Mouse (Mus musculus): ENCODE measurements around the gene Ptpn3. TPM values are rescaled to one million over a fixed set of nuclear protein-coding genes. Genes with fewer than 3 reads are reported as not detected.

Gene Ptpn3
- polyA plus RNA-seq, 1 experiment from 2014 or later, result 3.4 TPM

- peaks cover 33% of the 10 kb centered on the region for H3K27me3 ChIP-seq (ENCODE audit: control insufficient read depth, insufficient read depth, low read length)
- ATAC-seq (ENCODE audit: low FRiP score), result no peak
Observed at GRCm38 (mm10) chr4:57300469-57301409, 898 bp downstream of the Ptpn3 start.

DNA sequence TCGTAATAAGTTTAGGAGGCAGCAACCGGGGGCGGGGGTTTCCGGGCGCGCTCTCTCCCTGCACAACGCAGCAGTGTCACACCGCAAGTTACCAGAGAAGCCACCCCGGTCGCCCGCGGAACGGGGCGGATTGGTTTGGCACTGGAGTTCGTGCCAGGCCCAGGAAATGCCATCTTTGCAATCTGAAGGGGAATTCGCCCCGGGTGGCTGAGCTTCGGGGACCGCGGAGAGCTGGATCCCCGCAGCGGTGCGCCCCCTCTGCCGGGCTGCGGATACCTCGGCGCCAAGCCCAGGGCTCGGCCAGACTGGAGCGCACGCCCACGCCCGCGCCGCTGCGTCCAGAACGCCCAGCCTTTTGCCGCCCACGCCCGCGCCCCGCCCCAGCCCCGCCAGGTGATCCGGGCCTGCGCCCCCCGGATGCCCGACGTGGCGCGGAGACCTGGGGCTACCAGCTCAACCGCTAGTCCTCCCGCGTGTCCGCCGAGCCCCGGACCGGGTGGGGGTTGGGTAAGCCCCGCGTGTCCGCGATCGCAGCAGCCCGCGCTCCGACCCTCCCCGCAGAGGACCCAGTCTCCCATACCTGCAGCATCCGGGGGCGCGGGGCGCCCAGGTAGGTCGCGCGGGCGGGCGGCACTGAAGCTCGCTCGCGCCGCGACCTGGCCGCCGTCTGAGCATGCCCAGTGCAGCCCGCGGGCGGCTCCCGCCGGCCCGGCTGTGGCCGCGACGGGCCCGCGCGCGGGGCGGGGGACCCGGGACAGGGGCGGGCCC, 1.8 kb downstream of the Ptpn3 start:
- Histone ChIP-seq H3K27me3 (ENCODE audit: control insufficient read depth, insufficient read depth, low read length) (peaks cover 33% of the 10 kb centered on the region), H3K4me2 (replicated peaks; ENCODE audit: low read depth, low read length) (peak overlapping the region; percentile 98), H3K9me3 (ENCODE audit: control insufficient read depth, low read length) (no peaks in the 10 kb centered on the region), H3K4me1 (replicated peaks; ENCODE audit: control insufficient read depth, insufficient read depth, low read length) (peaks cover 2% of the 10 kb centered on the region; the same call in 1 of the 2 replicates), H3K27ac (ENCODE audit: low read depth, low read length) (no peak overlapping the region), H3K9ac (ENCODE audit: low read depth, low read length) (peak overlapping the region; percentile 73), H3K36me3 (ENCODE audit: control insufficient read depth, insufficient read depth, low read length) (no peaks in the 10 kb centered on the region), H3K4me3 (ENCODE audit: low read depth, low read length) (peak overlapping the region; percentile 77)
- under 1% methylated on average over 64 of the region's 97 CpGs for WGBS
- peak; percentile 46; the same call in 1 of the 2 replicates for ATAC-seq (ENCODE audit: low FRiP score)
- peak; percentile 62 for DNase-seq (ENCODE audit: low spot score)

More at GRCm38 (mm10) chr4:57300469-57301409, 898 bp downstream of the Ptpn3 start:
- no peaks in the 10 kb centered on the region for H3K36me3 ChIP-seq (ENCODE audit: control insufficient read depth, insufficient read depth, low read length)
- under 1% methylated on average over 34 of the region's 37 CpGs for WGBS
- peak; percentile 65 for DNase-seq (ENCODE audit: low spot score)
- H3K4me3 ChIP-seq (ENCODE audit: low read depth, low read length), result peak overlapping the region; percentile 77
- 0 out of 2 replicates have a peak overlapping the region, but pooled peaks have one; percentile 73 for H3K9ac ChIP-seq (ENCODE audit: low read depth, low read length)
- H3K4me2 ChIP-seq (replicated peaks; ENCODE audit: low read depth, low read length), result peak overlapping the region; percentile 98
- H3K27ac ChIP-seq (ENCODE audit: low read depth, low read length), result no peak overlapping the region
- H3K4me1 ChIP-seq (replicated peaks; ENCODE audit: control insufficient read depth, insufficient read depth, low read length), result peaks cover 2% of the 10 kb centered on the region; the same call in 1 of the 2 replicates
- H3K9me3 ChIP-seq (ENCODE audit: control insufficient read depth, low read length), result no peaks in the 10 kb centered on the region

DNA sequence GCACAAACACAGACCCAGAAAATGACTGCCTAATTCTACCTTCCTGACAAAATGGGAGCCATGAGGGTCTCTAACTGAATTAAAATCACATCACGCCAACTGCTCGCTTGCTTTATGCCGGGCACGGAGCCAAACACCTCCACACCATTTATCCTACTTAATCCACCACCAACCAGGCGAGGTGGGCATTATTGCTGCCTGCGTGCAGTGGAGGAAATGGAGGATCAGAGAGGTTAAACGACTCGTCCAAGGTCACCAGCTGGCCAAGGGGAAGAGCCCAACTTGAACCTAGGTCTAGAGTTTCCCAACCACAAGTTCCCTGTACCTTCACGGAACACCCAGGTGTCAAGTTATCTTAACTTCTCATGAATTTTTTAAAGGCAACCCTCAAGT, 2.3 kb downstream of the Ptpn3 start:
- DNase-seq (ENCODE audit: low spot score) (peak; percentile 49), ATAC-seq (ENCODE audit: low FRiP score) (no peak)
- Histone ChIP-seq H3K4me1 (replicated peaks; ENCODE audit: control insufficient read depth, insufficient read depth, low read length) (peaks cover 2% of the 10 kb centered on the region; the same call in 1 of the 2 replicates), H3K9ac (ENCODE audit: low read depth, low read length) (no peak overlapping the region; the same call in 1 of the 2 replicates), H3K4me3 (ENCODE audit: low read depth, low read length) (peak overlapping the region; percentile 77), H3K27me3 (ENCODE audit: control insufficient read depth, insufficient read depth, low read length) (peaks cover 33% of the 10 kb centered on the region), H3K9me3 (ENCODE audit: control insufficient read depth, low read length) (no peaks in the 10 kb centered on the region), H3K4me2 (replicated peaks; ENCODE audit: low read depth, low read length) (peak overlapping the region; percentile 98), H3K36me3 (ENCODE audit: control insufficient read depth, insufficient read depth, low read length) (no peaks in the 10 kb centered on the region), H3K27ac (ENCODE audit: low read depth, low read length) (no peak overlapping the region)
- 2% methylated on average over 9 of the region's 9 CpGs for WGBS

GRCm38 (mm10) chr4:57298181-57298580, 3.5 kb downstream of the Ptpn3 start:
- no peaks in the 10 kb centered on the region for H3K36me3 ChIP-seq (ENCODE audit: control insufficient read depth, insufficient read depth, low read length)
- 75% methylated on average over 4 of the region's 4 CpGs for WGBS
- H3K9ac ChIP-seq (ENCODE audit: low read depth, low read length), result no peak overlapping the region
- H3K4me2 ChIP-seq (replicated peaks; ENCODE audit: low read depth, low read length), result no peak overlapping the region
- DNase-seq (ENCODE audit: low spot score) (no peak), ATAC-seq (ENCODE audit: low FRiP score) (no peak)
- H3K27ac ChIP-seq (ENCODE audit: low read depth, low read length), result no peak overlapping the region
- peaks cover 2% of the 10 kb centered on the region; the same call in 1 of the 2 replicates for H3K4me1 ChIP-seq (replicated peaks; ENCODE audit: control insufficient read depth, insufficient read depth, low read length)
- H3K27me3 ChIP-seq (ENCODE audit: control insufficient read depth, insufficient read depth, low read length), result peaks cover 33% of the 10 kb centered on the region
- H3K4me3 ChIP-seq (ENCODE audit: low read depth, low read length), result no peak overlapping the region
- H3K9me3 ChIP-seq (ENCODE audit: control insufficient read depth, low read length), result no peaks in the 10 kb centered on the region

GRCm38 (mm10) chr4:57294971-57295656, 6.5 kb downstream of the Ptpn3 start:
- Histone ChIP-seq H3K27ac (ENCODE audit: low read depth, low read length) (no peak overlapping the region), H3K9ac (ENCODE audit: low read depth, low read length) (no peak overlapping the region), H3K27me3 (ENCODE audit: control insufficient read depth, insufficient read depth, low read length) (peaks cover 21% of the 10 kb centered on the region), H3K36me3 (ENCODE audit: control insufficient read depth, insufficient read depth, low read length) (no peaks in the 10 kb centered on the region), H3K9me3 (ENCODE audit: control insufficient read depth, low read length) (no peaks in the 10 kb centered on the region), H3K4me2 (replicated peaks; ENCODE audit: low read depth, low read length) (no peak overlapping the region), H3K4me1 (replicated peaks; ENCODE audit: control insufficient read depth, insufficient read depth, low read length) (no peaks in the 10 kb centered on the region), H3K4me3 (ENCODE audit: low read depth, low read length) (no peak overlapping the region)
- 67% methylated on average over 9 of the region's 9 CpGs for WGBS
- no peak for DNase-seq (ENCODE audit: low spot score)
- ATAC-seq (ENCODE audit: low FRiP score), result no peak

DNA sequence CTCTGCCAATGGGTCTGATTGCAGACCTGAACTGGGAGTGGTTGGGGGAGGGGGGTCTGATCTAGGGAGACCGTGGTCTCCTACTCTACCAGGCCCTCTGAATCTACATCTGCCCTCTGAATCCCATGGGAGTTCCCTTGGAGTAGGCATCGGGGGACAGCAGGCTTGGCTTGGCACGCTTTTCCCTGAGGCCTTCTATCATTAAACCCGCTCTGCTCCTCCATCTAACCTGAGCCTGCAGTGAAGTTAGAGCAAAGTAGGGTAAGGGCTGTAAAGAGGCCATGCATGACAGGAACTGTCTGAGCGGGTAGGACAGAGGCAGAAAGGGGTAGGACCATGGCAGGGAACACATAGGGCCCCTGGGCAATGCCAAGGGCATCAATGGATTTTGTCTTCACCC, 9.0 kb downstream of the Ptpn3 start:
- no peak overlapping the region for H3K9ac ChIP-seq (ENCODE audit: low read depth, low read length)
- 91% methylated on average over 5 of the region's 5 CpGs for WGBS
- H3K36me3 ChIP-seq (ENCODE audit: control insufficient read depth, insufficient read depth, low read length), result no peaks in the 10 kb centered on the region
- H3K4me1 ChIP-seq (replicated peaks; ENCODE audit: control insufficient read depth, insufficient read depth, low read length), result no peaks in the 10 kb centered on the region
- H3K4me2 ChIP-seq (replicated peaks; ENCODE audit: low read depth, low read length), result no peak overlapping the region
- no peak overlapping the region for H3K27ac ChIP-seq (ENCODE audit: low read depth, low read length)
- H3K27me3 ChIP-seq (ENCODE audit: control insufficient read depth, insufficient read depth, low read length), result peaks cover 3% of the 10 kb centered on the region; the same call in 1 of the 2 replicates
- H3K9me3 ChIP-seq (ENCODE audit: control insufficient read depth, low read length), result no peaks in the 10 kb centered on the region
- ATAC-seq (ENCODE audit: low FRiP score) (no peak), DNase-seq (ENCODE audit: low spot score) (no peak)
- no peak overlapping the region for H3K4me3 ChIP-seq (ENCODE audit: low read depth, low read length)

DNA sequence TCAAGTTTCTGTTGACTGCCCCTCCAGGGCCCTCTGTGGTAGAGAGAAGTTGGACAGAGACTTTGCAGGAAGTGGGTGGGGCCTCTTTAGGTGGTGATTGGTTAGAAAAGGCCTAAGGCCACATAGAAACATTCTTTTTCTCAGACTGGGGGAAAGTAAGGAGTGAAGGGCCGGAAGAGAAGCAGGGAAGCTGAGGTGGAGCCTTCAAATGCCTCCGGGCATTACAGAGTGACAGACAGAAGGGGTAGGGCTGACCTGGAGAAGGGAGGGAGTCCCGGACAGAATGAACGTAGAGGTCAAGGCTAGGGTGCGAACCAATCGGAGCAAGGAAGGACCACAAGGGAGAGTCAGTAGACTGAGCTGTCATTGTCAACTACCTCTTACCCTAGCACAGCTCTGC, 11.6 kb downstream of the Ptpn3 start:
- H3K27ac ChIP-seq (ENCODE audit: low read depth, low read length), result no peak overlapping the region
- H3K9me3 ChIP-seq (ENCODE audit: control insufficient read depth, low read length), result no peaks in the 10 kb centered on the region
- H3K4me3 ChIP-seq (ENCODE audit: low read depth, low read length), result no peak overlapping the region
- no peaks in the 10 kb centered on the region for H3K27me3 ChIP-seq (ENCODE audit: control insufficient read depth, insufficient read depth, low read length)
- ATAC-seq (ENCODE audit: low FRiP score), result no peak
- no peak overlapping the region for H3K9ac ChIP-seq (ENCODE audit: low read depth, low read length)
- H3K36me3 ChIP-seq (ENCODE audit: control insufficient read depth, insufficient read depth, low read length), result no peaks in the 10 kb centered on the region
- no peak overlapping the region for H3K4me2 ChIP-seq (replicated peaks; ENCODE audit: low read depth, low read length)
- DNase-seq (ENCODE audit: low spot score), result no peak
- WGBS, result 72% methylated on average over 6 of the region's 6 CpGs
- no peaks in the 10 kb centered on the region for H3K4me1 ChIP-seq (replicated peaks; ENCODE audit: control insufficient read depth, insufficient read depth, low read length)

DNA sequence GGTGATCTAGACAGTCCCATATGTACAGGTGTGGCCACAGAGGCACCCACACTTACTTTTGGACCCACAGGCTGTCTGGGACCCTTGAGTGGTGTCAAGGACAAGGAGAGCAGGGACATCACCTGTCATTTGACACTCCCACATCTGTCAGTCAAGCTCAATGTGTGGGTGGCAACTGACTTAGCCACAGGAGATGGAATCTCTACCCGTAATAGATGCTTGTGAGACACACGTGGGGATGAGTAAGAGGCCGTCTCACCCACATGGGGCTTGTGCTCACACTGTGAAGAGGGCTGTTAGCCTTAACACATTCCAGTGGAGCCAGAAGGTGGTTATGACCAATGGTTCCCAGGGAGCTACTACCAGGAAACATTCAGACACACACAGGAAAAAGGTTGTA, 13.8 kb downstream of the Ptpn3 start:
- WGBS, result 91% methylated on average over 3 of the region's 3 CpGs
- no peaks in the 10 kb centered on the region for H3K36me3 ChIP-seq (ENCODE audit: control insufficient read depth, insufficient read depth, low read length)
- ATAC-seq (ENCODE audit: low FRiP score) (no peak), DNase-seq (ENCODE audit: low spot score) (no peak)
- no peak overlapping the region for H3K4me2 ChIP-seq (replicated peaks; ENCODE audit: low read depth, low read length)
- H3K4me3 ChIP-seq (ENCODE audit: low read depth, low read length), result no peak overlapping the region
- H3K27me3 ChIP-seq (ENCODE audit: control insufficient read depth, insufficient read depth, low read length), result no peaks in the 10 kb centered on the region
- H3K4me1 ChIP-seq (replicated peaks; ENCODE audit: control insufficient read depth, insufficient read depth, low read length), result no peaks in the 10 kb centered on the region
- H3K9ac ChIP-seq (ENCODE audit: low read depth, low read length), result no peak overlapping the region
- no peaks in the 10 kb centered on the region for H3K9me3 ChIP-seq (ENCODE audit: control insufficient read depth, low read length)
- H3K27ac ChIP-seq (ENCODE audit: low read depth, low read length), result no peak overlapping the region
